Mouse (Mus musculus) NIH3T3 (cell line): ENCODE data around the gene Skp2.

Experiments
- DNase-seq: peaks from one replicate; pipeline ENCODE4 v3.0.0-alpha.2; 2012; ENCODE audit warnings: low read depth

The Skp2 gene

DNA sequence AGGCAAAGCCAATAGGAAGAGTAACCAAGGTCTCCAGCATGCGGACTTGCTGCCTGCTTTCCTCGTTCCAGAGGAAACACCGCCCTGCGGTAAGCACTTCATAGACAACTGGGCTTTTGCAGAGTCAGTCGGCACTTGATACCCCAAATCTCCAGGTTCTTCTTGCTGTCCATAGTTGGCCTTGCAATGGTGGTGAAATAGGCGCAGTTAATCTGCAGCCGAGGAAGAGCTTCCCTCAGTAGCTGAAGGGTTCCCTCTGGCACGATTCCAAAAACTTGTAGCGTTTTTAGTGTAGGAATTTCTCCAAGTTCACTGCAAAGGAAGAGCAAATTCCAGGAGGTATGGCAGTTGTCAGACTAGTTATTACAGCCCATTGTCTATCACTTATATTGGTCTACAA, 41.7 kb downstream of the Skp2 start:
- DNase-seq: no peak

DNA sequence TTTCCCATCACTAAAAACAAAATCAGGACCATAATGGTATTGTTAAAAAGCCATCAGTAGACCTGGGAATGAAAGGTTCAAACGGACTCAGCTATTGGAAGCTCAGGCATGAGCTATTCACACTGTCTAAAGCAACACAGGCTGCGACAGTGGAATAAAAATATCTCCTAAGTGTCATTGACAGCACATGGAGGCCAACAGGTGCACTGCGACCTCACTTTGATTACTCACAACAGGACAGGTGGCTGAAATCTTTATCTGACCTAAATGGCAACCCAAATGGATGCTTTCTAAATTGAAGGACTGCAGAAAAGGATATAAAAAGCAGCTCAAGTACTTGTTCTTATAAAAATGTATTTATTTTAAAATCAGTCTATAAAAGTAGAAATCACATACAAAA, 43.6 kb downstream of the Skp2 start:
- no peak for DNase-seq

DNA sequence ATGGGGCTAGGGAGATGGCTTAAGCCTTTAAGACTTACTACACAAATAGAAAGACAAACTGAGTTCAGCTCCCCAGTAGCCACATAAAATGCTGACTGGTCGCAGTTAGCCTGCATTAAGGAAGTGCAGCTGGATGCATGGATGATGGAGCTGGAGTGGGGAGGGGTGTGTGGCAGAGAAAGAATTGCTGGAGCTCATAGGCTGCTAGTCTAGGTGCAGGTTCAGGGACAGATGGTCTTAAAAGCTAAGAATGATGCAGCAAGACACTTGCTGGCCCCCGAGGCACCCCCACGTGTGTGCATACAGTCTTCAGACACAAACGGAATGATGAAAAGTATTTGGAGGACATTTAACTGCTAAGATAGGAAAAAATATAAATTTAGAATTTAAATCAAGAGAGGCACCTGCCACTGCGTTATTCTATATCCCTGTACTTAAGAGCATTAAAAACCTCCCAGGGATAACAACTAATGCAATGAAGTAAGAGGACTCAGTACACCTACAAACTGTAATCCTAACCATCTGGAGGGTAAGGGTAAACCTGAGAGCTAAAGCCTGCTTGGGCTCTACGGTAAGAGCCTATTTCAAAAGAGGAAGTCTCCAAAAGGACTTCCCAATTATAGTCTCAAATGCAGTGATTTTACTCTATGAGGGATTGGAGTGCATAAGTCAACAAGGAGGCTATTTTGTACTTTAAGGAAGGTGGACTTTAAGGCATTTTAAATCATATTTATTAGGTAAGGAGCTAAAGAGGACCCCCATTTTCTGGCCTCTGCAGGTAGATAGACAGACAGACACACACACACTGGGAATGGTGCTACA, 44.5 kb downstream of the Skp2 start:
- no peak for DNase-seq

DNA sequence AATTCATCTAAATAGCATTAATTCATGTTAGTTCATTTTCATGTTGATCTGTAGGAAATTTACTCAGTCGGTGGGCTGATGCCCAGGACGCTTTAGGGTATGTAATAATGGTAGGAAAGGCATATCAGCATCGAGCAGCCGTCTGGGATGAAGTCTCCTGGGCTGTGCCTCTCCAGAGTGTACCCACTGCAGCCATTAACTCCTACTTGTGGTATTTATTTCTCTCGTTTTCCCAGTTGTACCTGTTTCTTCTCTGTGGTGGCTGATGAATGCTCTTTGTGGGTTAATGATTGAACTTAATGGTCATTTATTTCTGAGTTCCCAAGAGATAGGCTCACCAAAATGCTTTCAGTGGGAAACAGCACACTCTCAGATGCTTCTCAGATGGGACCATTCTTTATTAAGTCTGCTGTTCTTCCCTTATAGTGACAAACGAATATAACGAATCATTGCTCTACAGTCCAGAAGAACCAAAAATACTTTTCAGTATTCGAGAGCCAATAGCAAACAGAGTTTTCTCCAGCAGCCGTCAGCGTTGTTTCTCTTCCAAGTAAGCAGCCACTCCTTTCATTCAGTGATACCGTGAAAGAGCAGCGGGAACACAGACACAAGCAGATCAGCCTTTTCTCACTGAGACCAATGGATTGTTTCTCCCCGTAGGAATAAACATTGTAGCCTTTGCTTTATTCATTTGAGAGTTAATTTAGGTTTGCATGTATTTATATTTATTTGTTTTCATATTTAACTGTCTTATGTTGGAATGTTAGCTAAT, 48.7 kb downstream of the Skp2 start:
- DNase-seq: no peak

DNA sequence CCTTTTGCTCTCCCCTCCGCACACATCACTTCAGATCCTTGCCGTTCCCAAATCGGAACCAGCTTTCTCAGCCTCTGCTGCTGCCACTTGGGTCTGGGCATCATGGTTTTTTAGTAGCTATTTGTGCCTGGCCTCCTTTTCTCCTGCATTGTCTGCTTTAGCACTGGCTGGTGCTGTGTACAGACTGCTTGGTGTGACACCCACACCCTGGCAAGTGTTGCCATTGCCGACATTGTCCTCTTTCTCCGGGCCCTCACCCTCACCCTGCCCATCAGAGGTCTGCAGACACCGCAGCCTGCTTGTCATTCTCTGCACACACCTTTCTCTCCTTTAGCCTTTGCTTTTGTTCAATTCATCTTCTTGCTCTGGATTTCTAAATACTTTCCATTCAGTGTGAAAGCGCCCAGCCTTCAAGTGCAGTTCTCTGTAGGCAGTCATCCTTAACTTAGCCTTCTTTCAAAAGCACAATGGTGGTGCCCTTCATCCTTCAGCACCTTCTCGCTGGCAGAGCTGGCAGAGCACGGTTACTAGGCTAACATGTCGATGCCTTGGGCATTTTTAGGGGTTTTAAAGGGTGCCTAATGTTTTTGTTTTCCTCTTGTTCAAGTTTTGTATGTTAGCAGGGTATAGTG, 54.7 kb downstream of the Skp2 start:
- no peak for DNase-seq

DNA sequence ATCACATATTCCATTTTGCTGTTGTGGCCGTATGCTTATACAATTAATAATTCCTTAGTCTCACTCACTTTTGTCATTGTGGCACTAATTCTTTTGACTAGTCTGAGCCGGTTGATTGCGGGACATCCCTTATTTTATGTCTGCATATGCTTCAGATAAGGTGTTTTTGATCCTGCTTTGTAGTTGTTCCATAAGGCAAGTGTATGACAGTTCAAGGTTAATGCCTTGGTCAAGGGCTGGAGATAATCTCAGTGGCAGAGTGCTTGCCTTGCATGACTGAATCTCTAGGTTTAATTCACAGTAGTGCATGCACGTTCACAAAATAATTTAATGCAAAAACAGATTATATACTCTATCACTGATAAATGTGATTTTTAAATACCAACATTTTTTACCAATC, 58.4 kb downstream of the Skp2 start:
- no peak for DNase-seq

DNA sequence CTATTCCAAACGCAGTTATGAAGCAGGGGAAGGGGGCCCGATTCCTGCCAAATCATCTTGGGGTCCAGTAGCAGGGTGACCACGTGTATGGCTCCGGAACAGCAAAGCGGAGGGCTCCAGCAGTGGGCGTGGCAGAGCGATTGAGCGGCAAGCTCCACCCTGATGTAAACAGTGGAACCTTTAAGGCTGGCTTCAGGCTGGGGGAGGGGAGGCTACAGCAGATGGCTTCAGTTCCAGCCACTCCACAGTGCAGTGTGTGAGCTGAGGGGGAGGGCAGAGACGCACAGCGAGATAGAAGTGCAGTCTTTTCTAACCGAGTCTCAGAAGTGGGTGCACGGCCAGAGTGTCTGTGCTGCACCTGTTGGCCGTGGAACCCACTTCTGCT, 60.9 kb downstream of the Skp2 start:
- no peak for DNase-seq

DNA sequence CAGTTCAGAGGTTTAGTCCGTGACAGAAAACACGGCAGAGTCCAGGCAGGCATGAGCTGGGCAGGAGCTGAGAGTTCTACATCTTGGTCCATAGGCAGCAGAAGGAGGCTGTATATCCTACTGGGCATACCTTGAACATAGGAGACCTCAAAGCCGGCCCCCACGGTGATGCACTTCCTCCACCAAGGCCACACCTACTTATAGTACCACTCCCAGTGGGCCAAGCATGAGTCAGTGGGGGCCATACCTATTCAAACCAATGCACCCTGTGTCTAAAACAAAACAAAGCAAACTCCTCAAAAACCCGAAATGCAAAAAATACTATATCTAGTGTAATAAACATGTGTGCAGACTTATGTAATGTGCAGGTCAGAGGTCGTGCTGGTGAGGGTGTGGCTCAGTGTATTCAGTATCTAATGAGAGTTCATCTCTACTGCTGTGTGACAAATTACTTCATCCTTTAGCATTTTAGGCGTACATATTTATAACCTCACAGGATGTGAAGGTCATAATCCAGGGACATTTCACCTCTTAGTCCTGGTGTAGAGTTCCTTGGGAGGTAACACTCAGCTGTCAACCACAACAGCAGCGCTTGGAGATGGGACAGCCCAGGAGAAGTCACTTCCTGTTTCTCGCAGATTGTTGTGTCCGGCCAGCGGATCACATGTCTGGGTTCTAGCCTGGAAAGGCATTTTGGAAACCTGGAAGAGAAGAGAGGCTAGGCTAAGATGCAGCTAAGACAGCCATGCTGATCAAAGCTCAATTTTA, 61.4 kb downstream of the Skp2 start:
- no peak for DNase-seq

DNA sequence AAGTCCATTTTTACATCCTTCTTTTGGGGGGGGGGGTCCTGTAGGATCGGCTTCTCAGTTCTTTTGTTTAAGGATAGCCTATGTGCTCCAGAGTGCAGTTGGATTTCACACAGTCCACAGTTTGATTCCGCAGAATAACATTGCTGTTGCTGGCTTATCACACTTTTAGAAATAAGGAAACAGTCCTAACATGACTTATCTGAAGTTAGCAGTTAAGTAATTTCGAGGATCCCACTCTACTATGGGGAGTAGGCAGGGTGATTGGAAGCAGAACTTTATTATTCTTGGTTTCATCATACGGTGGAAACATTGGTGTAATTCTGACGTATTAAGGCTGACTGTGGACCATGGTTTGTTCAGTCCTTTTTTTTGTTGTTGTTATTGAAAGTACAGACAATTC, 64.6 kb downstream of the Skp2 start:
- no peak for DNase-seq

DNA sequence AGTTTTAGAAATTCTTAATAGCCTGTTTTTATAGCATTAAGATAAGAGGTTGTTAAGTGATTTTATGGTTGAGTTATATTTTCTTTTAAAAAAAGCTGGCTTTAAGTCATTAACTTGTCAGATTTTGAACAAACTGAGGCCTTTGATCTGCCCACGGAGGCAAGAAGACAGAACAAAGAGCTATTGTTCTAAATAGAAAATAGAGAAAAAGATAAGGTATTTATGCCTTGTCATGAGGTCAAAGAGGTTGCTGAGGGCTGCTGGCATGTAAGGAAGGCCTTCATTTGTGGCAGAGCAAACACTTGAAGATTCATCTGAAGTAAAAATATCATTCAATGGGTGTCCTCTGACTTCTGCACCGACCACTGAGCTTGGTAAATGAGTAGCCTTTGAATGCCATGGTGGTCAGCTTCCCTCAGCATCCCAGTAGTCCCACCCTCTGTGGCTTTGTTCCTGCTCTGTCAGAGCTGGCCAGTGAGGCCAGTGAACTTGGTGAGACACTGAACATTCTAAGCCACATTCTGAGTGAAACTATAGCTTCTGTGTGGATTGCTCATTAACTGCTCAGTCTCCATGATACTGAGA, 66.0 kb downstream of the Skp2 start:
- DNase-seq: no peak

DNA sequence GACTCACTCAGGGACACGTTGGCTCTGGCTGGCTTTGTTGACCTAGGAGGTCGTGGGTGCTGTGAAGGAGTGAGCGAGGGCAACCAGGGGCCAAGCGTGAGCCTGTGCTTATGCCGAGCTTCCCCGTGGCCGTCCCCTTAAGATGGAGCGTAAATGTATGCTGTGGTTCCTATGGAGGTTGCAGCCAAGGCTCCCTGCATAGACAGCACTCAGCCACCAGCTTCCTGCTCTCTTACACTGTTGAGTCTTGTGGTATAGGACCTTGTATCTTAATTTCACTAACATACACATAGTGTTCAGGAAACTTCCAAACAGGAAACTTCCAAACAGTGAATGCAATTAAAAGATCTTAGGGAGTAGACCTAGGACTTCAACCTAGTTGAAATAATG, 66.5 kb downstream of the Skp2 start:
- DNase-seq: no peak

DNA sequence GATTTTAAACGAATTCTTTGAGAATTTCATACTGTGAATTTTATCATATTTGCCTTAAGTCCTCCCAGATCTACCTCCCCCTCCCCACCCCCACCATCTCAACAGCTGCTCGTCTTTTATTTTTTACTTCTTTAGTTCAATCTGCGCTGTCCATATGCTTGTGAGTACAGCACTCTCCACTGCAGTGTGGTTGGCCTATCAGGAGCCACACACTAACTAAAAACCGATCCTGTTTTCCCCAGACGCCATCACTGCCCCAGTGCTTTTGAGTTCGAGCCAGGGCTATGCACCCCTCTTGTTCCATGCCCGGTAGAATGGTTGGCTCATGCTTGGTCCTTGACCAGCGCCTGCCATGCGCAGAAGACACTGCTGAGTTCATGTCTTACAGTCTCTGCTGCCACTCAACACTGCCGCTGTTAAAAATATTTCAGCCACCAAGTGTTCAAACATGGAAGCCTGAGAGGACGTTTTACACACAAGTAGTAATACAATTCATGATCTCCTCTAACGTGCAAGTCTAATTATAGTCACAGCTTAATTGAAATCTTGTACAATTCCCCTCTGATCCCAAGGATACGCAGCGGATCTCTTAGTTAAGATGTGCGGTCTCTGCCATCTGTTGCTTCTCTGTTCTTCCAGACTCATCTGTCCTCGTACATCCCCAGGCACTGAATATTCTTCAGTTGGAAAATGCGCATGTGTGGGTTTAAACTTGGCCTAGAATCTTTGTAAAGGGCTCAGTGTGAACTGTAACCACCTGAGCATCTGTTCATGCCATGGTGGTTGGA, 67.1 kb downstream of the Skp2 start:
- no peak for DNase-seq

DNA sequence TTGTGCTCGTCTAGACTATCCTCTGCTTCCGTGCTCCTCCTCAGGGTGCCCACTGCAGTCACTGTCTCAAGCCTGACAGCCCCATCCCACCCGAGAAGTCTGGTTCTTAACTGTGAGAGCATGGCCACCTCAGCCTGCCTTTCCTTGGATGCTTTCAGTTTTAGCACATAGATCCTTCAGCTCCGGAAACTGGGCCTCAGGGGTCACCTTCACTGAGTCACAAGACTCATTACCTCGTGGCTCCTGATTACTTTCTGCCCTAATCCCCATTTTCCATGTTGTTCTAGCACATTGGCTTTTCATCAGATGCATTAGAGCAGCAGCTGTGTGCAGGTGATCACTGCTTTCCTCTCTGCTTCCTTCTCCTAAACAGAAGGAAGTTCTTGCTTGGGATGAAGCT, 67.8 kb downstream of the Skp2 start:
- no peak for DNase-seq

DNA sequence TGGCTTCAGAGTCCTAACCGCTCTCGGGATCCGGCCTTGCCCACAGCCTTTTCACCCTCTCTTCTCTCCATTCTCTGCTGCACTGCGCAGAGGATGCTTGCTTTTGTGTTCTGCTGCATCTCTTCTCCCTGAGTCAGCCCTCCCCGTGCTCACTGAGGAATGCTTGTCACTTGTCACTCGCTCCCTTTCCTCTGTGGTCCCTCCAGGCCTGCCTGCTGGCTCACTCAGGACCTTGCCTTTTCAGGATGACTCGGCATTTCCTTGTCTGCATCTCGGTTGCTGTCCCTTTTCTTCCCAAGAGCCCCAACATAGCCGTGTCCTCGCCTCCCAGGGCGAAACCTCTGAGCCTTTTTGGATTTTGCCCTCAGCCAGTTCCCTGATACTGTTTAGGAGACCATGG, 68.4 kb downstream of the Skp2 start:
- no peak for DNase-seq

DNA sequence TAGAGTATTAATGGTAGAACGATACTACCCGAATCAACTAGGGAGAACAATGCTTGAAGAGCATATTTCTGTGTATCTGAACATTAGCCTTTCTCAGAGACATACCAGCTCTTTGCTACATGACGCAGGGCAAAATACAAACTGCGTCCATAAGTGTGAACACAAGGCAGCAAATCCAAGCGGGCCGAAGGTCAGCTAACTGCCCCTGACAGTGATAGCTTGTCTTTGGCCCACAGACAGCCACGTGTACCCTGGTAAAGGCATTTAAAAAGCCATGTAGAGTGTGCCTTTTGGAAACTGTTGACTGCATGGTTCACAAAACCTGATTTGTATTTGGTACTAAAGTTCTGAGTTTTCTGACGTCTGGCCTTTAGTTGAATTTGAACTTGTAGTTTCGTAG, 72.5 kb downstream of the Skp2 start:
- DNase-seq: no peak

DNA sequence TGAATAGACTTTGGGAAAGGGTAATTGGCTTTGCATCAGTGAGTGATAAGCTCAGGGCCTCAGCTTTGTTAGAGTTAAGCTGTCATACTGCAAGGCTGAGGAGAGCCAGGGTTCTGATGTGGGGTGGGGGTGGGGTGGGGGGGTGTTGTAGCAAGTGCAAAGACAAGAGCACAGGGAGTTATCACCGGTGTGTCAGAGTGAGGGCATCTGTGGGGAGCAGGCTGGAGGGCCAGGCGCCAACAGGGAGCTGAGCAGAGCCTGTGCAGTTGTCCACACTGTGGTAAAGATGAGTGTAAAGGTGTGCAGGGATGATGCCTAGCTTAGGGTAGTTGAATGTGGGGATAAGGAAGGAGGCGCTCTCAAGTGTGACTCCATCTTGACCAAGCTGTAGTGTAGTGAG, 73.9 kb downstream of the Skp2 start:
- DNase-seq: no peak

DNA sequence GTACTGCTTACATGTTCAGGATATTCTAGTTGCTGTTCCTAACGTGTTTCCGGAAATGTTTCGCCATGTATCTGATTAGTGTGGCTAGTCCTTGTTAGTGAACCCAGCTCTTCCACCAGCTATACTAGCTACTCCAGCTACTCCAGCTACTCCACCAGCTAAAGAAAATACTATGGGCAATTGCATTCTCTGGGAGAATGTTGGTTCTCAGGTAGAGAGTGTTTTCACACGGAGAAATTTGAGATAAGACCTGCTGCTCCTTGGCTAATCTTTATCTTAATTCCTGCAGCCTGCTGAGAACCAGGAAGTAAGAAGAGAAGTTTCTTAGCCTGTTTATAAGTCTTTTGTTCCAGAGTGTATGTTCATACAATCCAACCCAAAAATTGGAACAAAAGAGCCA, 75.0 kb downstream of the Skp2 start:
- no peak for DNase-seq

DNA sequence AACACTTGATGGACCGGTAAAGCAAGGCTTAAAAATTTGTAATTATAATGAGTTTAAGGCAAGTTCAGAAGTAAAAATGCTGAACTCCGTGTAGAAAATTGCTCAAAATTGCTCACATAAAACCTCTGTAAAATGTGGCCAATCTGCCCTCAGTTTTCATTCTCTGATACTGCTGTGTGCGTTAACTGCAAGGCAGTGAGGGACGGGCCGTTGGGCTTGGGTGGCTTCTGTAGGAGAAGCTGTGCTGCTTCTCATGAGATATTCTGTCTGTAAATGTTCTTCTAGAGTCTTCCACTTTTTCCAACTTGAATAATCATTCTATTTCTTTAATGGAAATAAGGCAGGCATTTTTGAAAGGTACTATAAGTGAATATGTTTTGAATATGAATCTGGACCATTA, 75.6 kb downstream of the Skp2 start:
- DNase-seq: no peak

DNA sequence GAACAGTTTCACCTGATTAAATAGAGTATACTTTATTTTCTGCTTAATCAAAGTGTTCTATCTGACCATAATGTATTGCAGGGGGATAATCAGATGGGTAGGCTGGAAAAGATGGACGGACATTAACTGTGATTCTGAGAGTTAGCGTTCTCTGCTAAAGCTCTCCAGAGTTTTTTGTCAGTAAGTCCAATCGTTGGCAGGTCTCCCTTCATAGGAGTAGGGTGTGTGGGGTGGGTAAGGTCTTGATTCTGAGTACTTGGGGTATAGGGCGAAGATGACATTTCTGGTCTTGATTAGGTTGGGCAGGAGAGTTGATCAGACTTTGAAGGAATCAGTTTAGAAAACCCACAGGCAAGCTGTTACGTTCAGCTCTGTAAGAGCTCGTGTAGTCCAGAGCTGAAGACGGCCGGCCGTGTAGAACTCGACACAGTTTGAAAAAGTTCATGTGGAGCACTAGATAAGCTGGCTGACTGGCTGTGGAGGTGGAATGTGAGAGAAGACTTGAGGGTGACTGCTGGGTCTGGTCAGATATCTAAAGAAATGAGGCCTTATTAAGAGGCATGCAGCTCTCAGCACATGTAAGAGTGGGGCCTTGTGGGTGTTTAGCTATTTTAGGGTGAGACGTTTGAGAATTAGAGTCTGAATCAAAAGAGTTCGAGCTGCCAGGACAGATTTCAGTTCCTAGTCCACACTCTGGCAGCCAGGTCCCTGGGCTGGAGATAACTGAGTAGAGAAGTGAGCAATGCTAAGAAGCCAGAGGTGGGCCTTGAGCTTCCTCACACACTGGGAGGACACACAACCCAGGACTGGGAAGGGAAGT, 76.5 kb downstream of the Skp2 start:
- no peak for DNase-seq

DNA sequence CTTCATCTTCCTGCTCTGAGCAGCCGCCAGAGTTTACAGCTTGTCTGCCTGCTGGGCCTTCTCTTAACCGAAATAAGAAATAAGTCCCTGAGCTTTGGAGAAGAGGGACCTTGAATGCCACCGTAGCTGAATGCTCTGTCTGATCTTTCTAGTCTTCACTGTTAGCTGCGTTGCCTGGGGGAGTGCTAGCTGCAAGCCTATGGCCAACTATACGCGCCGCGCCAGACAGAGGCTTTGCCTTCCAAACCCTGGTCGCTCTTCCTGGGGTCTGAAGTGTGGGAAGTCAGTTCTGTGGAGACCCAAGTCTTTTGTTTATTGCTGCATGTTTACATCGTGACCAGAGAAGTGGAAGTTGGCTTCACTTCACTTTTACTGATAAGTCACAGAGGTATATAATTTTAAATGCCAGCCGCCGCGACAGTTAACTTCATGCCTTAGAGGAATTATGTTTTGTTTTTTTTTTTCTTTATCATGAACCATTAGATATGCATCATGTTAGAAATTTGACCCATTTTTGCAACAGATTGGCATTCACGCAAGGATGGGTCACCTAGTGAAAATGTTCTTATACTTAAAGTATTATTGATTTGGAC, 79.5 kb downstream of the Skp2 start:
- no peak for DNase-seq
